Mouse (Mus musculus): Measurements from ENCODE around the gene Fabp6. TPM values are rescaled to one million over a fixed set of nuclear protein-coding genes. Genes with fewer than 3 reads are reported as not detected.

Gene Fabp6
- polyA plus RNA-seq (2015; fragmentation: Nextera tagmentation; extraction: Ambion mirVana), result 3.1 and 3.2 TPM in 2 replicates

GRCm38 (mm10) chr11:43601440-43601839 is at the start of gene Fabp6:
TSS of gene Fabp6 (minus strand) at chr11:43601540.
- Histone ChIP-seq H3K27me3 (ENCODE audit: control insufficient read depth, insufficient read depth, low read length) (no peaks in the 10 kb centered on the region), H3K4me2 (ENCODE audit: low read depth, low read length) (no peak within 1 kb of the TSS), H3K9ac (ENCODE audit: low read length) (no peak within 1 kb of the TSS), H3K27ac (ENCODE audit: low read length) (no peak within 1 kb of the TSS), H3K4me3 (replicated peaks; ENCODE audit: low read length) (no peak within 1 kb of the TSS), H3K9me3 (replicated peaks; ENCODE audit: control insufficient read depth, low read length) (no peaks in the 10 kb centered on the region), H3K4me1 (ENCODE audit: control insufficient read depth, insufficient read depth, low read length) (no peaks in the 10 kb centered on the region), H3K36me3 (ENCODE audit: control insufficient read depth, insufficient read depth, low read length) (no peaks in the 10 kb centered on the region)
- no peak for ATAC-seq (ENCODE audit: insufficient read depth, low FRiP score)
- WGBS, result 86% methylated on average over 5 of the region's 5 CpGs

GRCm38 (mm10) chr11:43645286-43645685 is 43.9 kb upstream of the Fabp6 start:
- H3K36me3 ChIP-seq (ENCODE audit: control insufficient read depth, insufficient read depth, low read length), result no peaks in the 10 kb centered on the region
- H3K4me2 ChIP-seq (ENCODE audit: low read depth, low read length), result no peak overlapping the region
- no peak overlapping the region for H3K9ac ChIP-seq (ENCODE audit: low read length)
- no peaks in the 10 kb centered on the region for H3K27me3 ChIP-seq (ENCODE audit: control insufficient read depth, insufficient read depth, low read length)
- no peak for ATAC-seq (ENCODE audit: insufficient read depth, low FRiP score)
- no peaks in the 10 kb centered on the region for H3K9me3 ChIP-seq (replicated peaks; ENCODE audit: control insufficient read depth, low read length)
- no peak overlapping the region for H3K27ac ChIP-seq (ENCODE audit: low read length)
- no peak overlapping the region for H3K4me3 ChIP-seq (replicated peaks; ENCODE audit: low read length)
- 89% methylated on average over 3 of the region's 3 CpGs for WGBS
- H3K4me1 ChIP-seq (ENCODE audit: control insufficient read depth, insufficient read depth, low read length), result peaks cover 12% of the 10 kb centered on the region; the same call in 1 of the 2 replicates

- Histone ChIP-seq H3K4me2 (ENCODE audit: low read depth, low read length) (no peak overlapping the region), H3K27me3 (ENCODE audit: control insufficient read depth, insufficient read depth, low read length) (no peaks in the 10 kb centered on the region), H3K4me1 (ENCODE audit: control insufficient read depth, insufficient read depth, low read length) (peaks cover 12% of the 10 kb centered on the region; the same call in 1 of the 2 replicates), H3K36me3 (ENCODE audit: control insufficient read depth, insufficient read depth, low read length) (no peaks in the 10 kb centered on the region), H3K9me3 (replicated peaks; ENCODE audit: control insufficient read depth, low read length) (0 out of 2 replicates have a peak, but pooled peaks cover 4% of the 10 kb centered on the region), H3K27ac (ENCODE audit: low read length) (peak overlapping the region; percentile 69), H3K9ac (ENCODE audit: low read length) (no peak overlapping the region), H3K4me3 (replicated peaks; ENCODE audit: low read length) (no peak overlapping the region)
- peak; percentile 85 for ATAC-seq (ENCODE audit: insufficient read depth, low FRiP score)
- 17% methylated on average over 2 of the region's 2 CpGs for WGBS
These were observed 41.8 kb upstream of the Fabp6 start for GRCm38 (mm10) chr11:43643180-43643591.

GRCm38 (mm10) chr11:43638486-43638885 is 37.1 kb upstream of the Fabp6 start:
- no peak for ATAC-seq (ENCODE audit: insufficient read depth, low FRiP score)
- Histone ChIP-seq H3K36me3 (ENCODE audit: control insufficient read depth, insufficient read depth, low read length) (no peaks in the 10 kb centered on the region), H3K9me3 (replicated peaks; ENCODE audit: control insufficient read depth, low read length) (0 out of 2 replicates have a peak, but pooled peaks cover 4% of the 10 kb centered on the region), H3K4me1 (ENCODE audit: control insufficient read depth, insufficient read depth, low read length) (peaks cover 17% of the 10 kb centered on the region), H3K9ac (ENCODE audit: low read length) (no peak overlapping the region), H3K27me3 (ENCODE audit: control insufficient read depth, insufficient read depth, low read length) (no peaks in the 10 kb centered on the region), H3K4me3 (replicated peaks; ENCODE audit: low read length) (no peak overlapping the region), H3K27ac (ENCODE audit: low read length) (no peak overlapping the region), H3K4me2 (ENCODE audit: low read depth, low read length) (no peak overlapping the region)
- WGBS, result 91% methylated on average over 3 of the region's 3 CpGs

GRCm38 (mm10) chr11:43636761-43637160 is 35.4 kb upstream of the Fabp6 start:
- no peak overlapping the region for H3K4me2 ChIP-seq (ENCODE audit: low read depth, low read length)
- H3K9me3 ChIP-seq (replicated peaks; ENCODE audit: control insufficient read depth, low read length), result 0 out of 2 replicates have a peak, but pooled peaks cover 4% of the 10 kb centered on the region
- peaks cover 20% of the 10 kb centered on the region for H3K4me1 ChIP-seq (ENCODE audit: control insufficient read depth, insufficient read depth, low read length)
- H3K27ac ChIP-seq (ENCODE audit: low read length), result no peak overlapping the region
- ATAC-seq (ENCODE audit: insufficient read depth, low FRiP score), result no peak
- H3K4me3 ChIP-seq (replicated peaks; ENCODE audit: low read length), result no peak overlapping the region
- WGBS, result 74% methylated on average over 4 of the region's 4 CpGs
- no peaks in the 10 kb centered on the region for H3K27me3 ChIP-seq (ENCODE audit: control insufficient read depth, insufficient read depth, low read length)
- no peaks in the 10 kb centered on the region for H3K36me3 ChIP-seq (ENCODE audit: control insufficient read depth, insufficient read depth, low read length)
- no peak overlapping the region for H3K9ac ChIP-seq (ENCODE audit: low read length)

- H3K9ac ChIP-seq (ENCODE audit: low read length), result peak overlapping the region; percentile 56; the same call in 1 of the 2 replicates
- H3K27me3 ChIP-seq (ENCODE audit: control insufficient read depth, insufficient read depth, low read length), result no peaks in the 10 kb centered on the region
- peak; percentile 88 for ATAC-seq (ENCODE audit: insufficient read depth, low FRiP score)
- peak overlapping the region; percentile 39 for H3K4me2 ChIP-seq (ENCODE audit: low read depth, low read length)
- peak overlapping the region; percentile 74 for H3K27ac ChIP-seq (ENCODE audit: low read length)
- H3K9me3 ChIP-seq (replicated peaks; ENCODE audit: control insufficient read depth, low read length), result no peaks in the 10 kb centered on the region
- no peaks in the 10 kb centered on the region for H3K36me3 ChIP-seq (ENCODE audit: control insufficient read depth, insufficient read depth, low read length)
- 13% methylated on average over 19 of the region's 19 CpGs for WGBS
- H3K4me1 ChIP-seq (ENCODE audit: control insufficient read depth, insufficient read depth, low read length), result peaks cover 20% of the 10 kb centered on the region
- H3K4me3 ChIP-seq (replicated peaks; ENCODE audit: low read length), result no peak overlapping the region
These were observed 32.5 kb upstream of the Fabp6 start for GRCm38 (mm10) chr11:43633658-43634401.

- ATAC-seq (ENCODE audit: insufficient read depth, low FRiP score), result no peak
- Histone ChIP-seq H3K27ac (ENCODE audit: low read length) (peak overlapping the region; percentile 74; the same call in 1 of the 2 replicates), H3K27me3 (ENCODE audit: control insufficient read depth, insufficient read depth, low read length) (no peaks in the 10 kb centered on the region), H3K36me3 (ENCODE audit: control insufficient read depth, insufficient read depth, low read length) (no peaks in the 10 kb centered on the region), H3K9ac (ENCODE audit: low read length) (no peak overlapping the region; the same call in 1 of the 2 replicates), H3K4me2 (ENCODE audit: low read depth, low read length) (no peak overlapping the region), H3K4me1 (ENCODE audit: control insufficient read depth, insufficient read depth, low read length) (peaks cover 20% of the 10 kb centered on the region), H3K9me3 (replicated peaks; ENCODE audit: control insufficient read depth, low read length) (no peaks in the 10 kb centered on the region), H3K4me3 (replicated peaks; ENCODE audit: low read length) (no peak overlapping the region)
- WGBS, result 64% methylated on average over 6 of the region's 6 CpGs
These were observed 31.8 kb upstream of the Fabp6 start for GRCm38 (mm10) chr11:43633165-43633564.

- H3K4me2 ChIP-seq (ENCODE audit: low read depth, low read length), result no peak overlapping the region
- no peaks in the 10 kb centered on the region for H3K9me3 ChIP-seq (replicated peaks; ENCODE audit: control insufficient read depth, low read length)
- 26% methylated on average over 4 of the region's 4 CpGs for WGBS
- H3K4me1 ChIP-seq (ENCODE audit: control insufficient read depth, insufficient read depth, low read length), result peaks cover 20% of the 10 kb centered on the region
- no peak for ATAC-seq (ENCODE audit: insufficient read depth, low FRiP score)
- no peaks in the 10 kb centered on the region for H3K36me3 ChIP-seq (ENCODE audit: control insufficient read depth, insufficient read depth, low read length)
- H3K9ac ChIP-seq (ENCODE audit: low read length), result 0 out of 2 replicates have a peak overlapping the region, but pooled peaks have one; percentile 3
- H3K4me3 ChIP-seq (replicated peaks; ENCODE audit: low read length), result no peak overlapping the region
- no peaks in the 10 kb centered on the region for H3K27me3 ChIP-seq (ENCODE audit: control insufficient read depth, insufficient read depth, low read length)
- H3K27ac ChIP-seq (ENCODE audit: low read length), result peak overlapping the region; percentile 22; the same call in 1 of the 2 replicates
These were observed 31.2 kb upstream of the Fabp6 start for GRCm38 (mm10) chr11:43632566-43632965.

- no peak overlapping the region for H3K27ac ChIP-seq (ENCODE audit: low read length)
- H3K36me3 ChIP-seq (ENCODE audit: control insufficient read depth, insufficient read depth, low read length), result no peaks in the 10 kb centered on the region
These were observed 30.3 kb upstream of the Fabp6 start for GRCm38 (mm10) chr11:43631645-43632044.

More at GRCm38 (mm10) chr11:43631645-43632044, 30.3 kb upstream of the Fabp6 start:
- peaks cover 27% of the 10 kb centered on the region for H3K4me1 ChIP-seq (ENCODE audit: control insufficient read depth, insufficient read depth, low read length)
- no peak overlapping the region for H3K4me3 ChIP-seq (replicated peaks; ENCODE audit: low read length)
- WGBS, result 82% methylated on average over 9 of the region's 9 CpGs
- no peak overlapping the region for H3K9ac ChIP-seq (ENCODE audit: low read length)
- no peaks in the 10 kb centered on the region for H3K27me3 ChIP-seq (ENCODE audit: control insufficient read depth, insufficient read depth, low read length)
- no peaks in the 10 kb centered on the region for H3K9me3 ChIP-seq (replicated peaks; ENCODE audit: control insufficient read depth, low read length)
- ATAC-seq (ENCODE audit: insufficient read depth, low FRiP score), result no peak
- no peak overlapping the region for H3K4me2 ChIP-seq (ENCODE audit: low read depth, low read length)
